Mouse (Mus musculus) neural tube, embryonic 11.5 days (tissue): ENCODE results near the gene Iqschfp. TPM values are rescaled to one million over a fixed set of nuclear protein-coding genes. Genes with fewer than 3 reads are reported as not detected.

Experiments used
- ATAC-seq: fragments of 200-750 bp; cut with Nextera tagmentation; 2 replicates; pipeline ENCODE4 v1.8.0; 2017; ENCODE audit warnings: moderate number of reproducible peaks, mild to moderate bottlenecking, moderate TSS enrichment, moderate library complexity; ENCODE audit not compliant: insufficient read depth, low FRiP score, low TSS enrichment
- DNase-seq: peaks from one replicate; pipeline ENCODE4 v3.0.0-alpha.2; 2015; ENCODE audit warnings: low spot score
- H3K27ac ChIP-seq: fragments of 300-500 bp; sonication (generic); 2 replicates; pipeline ENCODE4 v1.5.1; 2014; ENCODE audit warnings: low read depth, mild to moderate bottlenecking, low read length
- H3K27me3 ChIP-seq: fragments of 300-500 bp; sonication (generic); 2 replicates; pipeline ENCODE4 v1.6.1; 2014; ENCODE audit warnings: mild to moderate bottlenecking, low read length, mixed read lengths; ENCODE audit not compliant: control insufficient read depth, insufficient read depth
- H3K36me3 ChIP-seq: fragments of 300-500 bp; sonication (generic); 2 replicates; pipeline ENCODE4 v1.6.1; 2014; ENCODE audit warnings: mild to moderate bottlenecking, low read length, moderate library complexity, mixed read lengths; ENCODE audit not compliant: control insufficient read depth, insufficient read depth
- H3K4me1 ChIP-seq: fragments of 300-500 bp; sonication (generic); 2 replicates; pipeline ENCODE4 v1.6.1; 2014; ENCODE audit warnings: low read length, mixed read lengths; ENCODE audit not compliant: control insufficient read depth, insufficient read depth
- H3K4me2 ChIP-seq: fragments of 300-500 bp; sonication (generic); 2 replicates; pipeline ENCODE4 v1.6.1; 2014; ENCODE audit warnings: low read depth, mild to moderate bottlenecking, moderate library complexity
- H3K4me3 ChIP-seq: fragments of 300-500 bp; sonication (generic); 2 replicates; pipeline ENCODE4 v1.5.1; 2014; ENCODE audit warnings: low read depth, low read length
- H3K9ac ChIP-seq: fragments of 300-500 bp; sonication (generic); 2 replicates; pipeline ENCODE4 v1.6.1; 2014; ENCODE audit warnings: mild to moderate bottlenecking, low read length
- H3K9me3 ChIP-seq: fragments of 300-500 bp; sonication (generic); 2 replicates; pipeline ENCODE4 v1.6.1; 2016; ENCODE audit warnings: low read length; ENCODE audit not compliant: control insufficient read depth
- WGBS: fragments of 180-500 bp; shearing (Covaris S2); extraction: QIAGEN DNeasy Blood & Tissue Kit; methylation state at CpG from one replicate; pipeline ENCODE4 v1.1.7; 2014; 5-methylcytosine and 5-hydroxymethylcytosine counted together
- polyA plus RNA-seq: library from polyadenylated mRNA; unstranded; fragments of >200 nt; fragmentation: Nextera tagmentation; extraction: Ambion mirVana; gene quantifications from 2 replicates; pipeline ENCODE4 v1.2.1, GENCODE M21; 2014

Iqschfp gene
- polyA plus RNA-seq, 1 experiment from 2014 or later = 0.37 TPM

GRCm38 (mm10) chr3:68660538-68660937 lies 768.5 kb downstream of the Iqschfp start:
- no peak overlapping the region for H3K9ac ChIP-seq
- WGBS = 76% methylated on average over 4 of the region's 4 CpGs
- H3K27me3 ChIP-seq = no peaks in the 10 kb centered on the region
- H3K9me3 ChIP-seq = no peaks in the 10 kb centered on the region
- DNase-seq (no peak), ATAC-seq (no peak)
- H3K27ac ChIP-seq = no peak overlapping the region
- H3K4me2 ChIP-seq = no peak overlapping the region
- no peaks in the 10 kb centered on the region for H3K36me3 ChIP-seq
- H3K4me1 ChIP-seq = no peaks in the 10 kb centered on the region
- H3K4me3 ChIP-seq = no peak overlapping the region

- Histone ChIP-seq H3K27ac (no peak overlapping the region), H3K4me2 (no peak overlapping the region), H3K27me3 (no peaks in the 10 kb centered on the region), H3K4me3 (no peak overlapping the region), H3K36me3 (no peaks in the 10 kb centered on the region), H3K9ac (no peak overlapping the region), H3K4me1 (no peaks in the 10 kb centered on the region), H3K9me3 (no peaks in the 10 kb centered on the region)
- ATAC-seq = no peak
- WGBS = 89% methylated on average over 5 of the region's 5 CpGs
- no peak for DNase-seq
Observed at GRCm38 (mm10) chr3:68662386-68662785, 770.4 kb downstream of the Iqschfp start.

GRCm38 (mm10) chr3:68664337-68664736 lies 772.3 kb downstream of the Iqschfp start:
- H3K36me3 ChIP-seq = no peaks in the 10 kb centered on the region
- H3K4me2 ChIP-seq = no peak overlapping the region
- no peak overlapping the region for H3K4me3 ChIP-seq
- no peaks in the 10 kb centered on the region for H3K9me3 ChIP-seq
- H3K27ac ChIP-seq = no peak overlapping the region
- no peak overlapping the region for H3K9ac ChIP-seq
- H3K27me3 ChIP-seq = no peaks in the 10 kb centered on the region
- ATAC-seq (no peak), DNase-seq (peak; percentile 13)
- H3K4me1 ChIP-seq = no peaks in the 10 kb centered on the region
- WGBS = 70% methylated on average over 6 of the region's 6 CpGs

- Histone ChIP-seq H3K27ac (no peak overlapping the region), H3K9ac (no peak overlapping the region), H3K4me2 (no peak overlapping the region), H3K4me3 (no peak overlapping the region), H3K27me3 (no peaks in the 10 kb centered on the region), H3K36me3 (no peaks in the 10 kb centered on the region), H3K9me3 (no peaks in the 10 kb centered on the region), H3K4me1 (no peaks in the 10 kb centered on the region)
- no peak for ATAC-seq
- no peak for DNase-seq
- WGBS = 95% methylated on average over 7 of the region's 7 CpGs
Observed at GRCm38 (mm10) chr3:68666377-68666776, 774.3 kb downstream of the Iqschfp start.

- no peak overlapping the region for H3K9ac ChIP-seq
- ATAC-seq (no peak), DNase-seq (no peak)
- H3K9me3 ChIP-seq = no peaks in the 10 kb centered on the region
- H3K27me3 ChIP-seq = no peaks in the 10 kb centered on the region
- H3K4me3 ChIP-seq = no peak overlapping the region
- no peaks in the 10 kb centered on the region for H3K36me3 ChIP-seq
- H3K4me1 ChIP-seq = no peaks in the 10 kb centered on the region
- WGBS = 92% methylated on average over 1 of the region's 1 CpGs
- H3K27ac ChIP-seq = no peak overlapping the region
- H3K4me2 ChIP-seq = no peak overlapping the region
Observed at GRCm38 (mm10) chr3:68667852-68668251, 775.8 kb downstream of the Iqschfp start.

DNA sequence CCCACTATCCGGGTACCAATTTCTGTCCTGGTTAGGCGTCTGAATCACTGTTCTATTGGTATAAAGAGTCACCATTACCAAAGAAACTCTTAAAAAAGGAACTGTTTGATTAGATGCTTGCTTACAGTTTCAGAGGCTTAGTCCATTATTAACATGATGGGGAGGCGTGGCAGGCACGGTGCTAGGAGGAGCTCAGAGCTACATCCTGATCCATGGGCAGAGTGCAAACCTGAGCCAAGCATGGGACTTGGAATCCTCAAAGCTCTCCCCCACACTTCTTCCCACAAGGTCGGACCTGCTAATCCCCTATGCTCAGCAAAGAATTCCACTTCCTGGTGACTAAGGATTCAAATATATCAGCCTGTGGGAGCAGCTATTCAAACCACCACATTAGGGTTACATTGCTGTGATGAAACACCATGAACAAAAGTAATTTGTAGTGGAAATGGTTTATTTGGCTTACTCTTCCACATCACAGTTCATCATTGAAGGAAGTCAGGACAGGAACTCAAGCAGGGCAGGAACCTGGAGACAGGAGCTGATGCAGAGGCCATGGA lies 777.5 kb downstream of the Iqschfp start:
- ATAC-seq (no peak), DNase-seq (no peak)
- Histone ChIP-seq H3K9me3 (no peaks in the 10 kb centered on the region), H3K27ac (no peak overlapping the region), H3K4me3 (no peak overlapping the region), H3K27me3 (no peaks in the 10 kb centered on the region), H3K4me2 (no peak overlapping the region), H3K9ac (no peak overlapping the region), H3K36me3 (no peaks in the 10 kb centered on the region), H3K4me1 (no peaks in the 10 kb centered on the region)
- WGBS = 89% methylated on average over 5 of the region's 5 CpGs

GRCm38 (mm10) chr3:68674721-68675120 lies 782.7 kb downstream of the Iqschfp start:
- Histone ChIP-seq H3K4me2 (no peak overlapping the region), H3K9ac (no peak overlapping the region), H3K4me1 (no peaks in the 10 kb centered on the region), H3K27ac (no peak overlapping the region), H3K9me3 (no peaks in the 10 kb centered on the region), H3K4me3 (no peak overlapping the region), H3K36me3 (no peaks in the 10 kb centered on the region), H3K27me3 (no peaks in the 10 kb centered on the region)
- ATAC-seq (no peak), DNase-seq (no peak)
- WGBS = 72% methylated on average over 2 of the region's 2 CpGs

- WGBS = 90% methylated on average over 12 of the region's 12 CpGs
- H3K36me3 ChIP-seq = no peaks in the 10 kb centered on the region
- no peak for ATAC-seq
Observed at GRCm38 (mm10) chr3:68675216-68675835, 783.3 kb downstream of the Iqschfp start.

More at GRCm38 (mm10) chr3:68675216-68675835, 783.3 kb downstream of the Iqschfp start:
- no peaks in the 10 kb centered on the region for H3K27me3 ChIP-seq
- H3K4me2 ChIP-seq = no peak overlapping the region
- no peak overlapping the region for H3K4me3 ChIP-seq
- no peak overlapping the region for H3K9ac ChIP-seq
- no peaks in the 10 kb centered on the region for H3K9me3 ChIP-seq
- H3K27ac ChIP-seq = no peak overlapping the region
- H3K4me1 ChIP-seq = no peaks in the 10 kb centered on the region
- DNase-seq = no peak
